Comparison of ENCODE assay signal across 23 mouse cellular contexts in the genomic region with DNA sequence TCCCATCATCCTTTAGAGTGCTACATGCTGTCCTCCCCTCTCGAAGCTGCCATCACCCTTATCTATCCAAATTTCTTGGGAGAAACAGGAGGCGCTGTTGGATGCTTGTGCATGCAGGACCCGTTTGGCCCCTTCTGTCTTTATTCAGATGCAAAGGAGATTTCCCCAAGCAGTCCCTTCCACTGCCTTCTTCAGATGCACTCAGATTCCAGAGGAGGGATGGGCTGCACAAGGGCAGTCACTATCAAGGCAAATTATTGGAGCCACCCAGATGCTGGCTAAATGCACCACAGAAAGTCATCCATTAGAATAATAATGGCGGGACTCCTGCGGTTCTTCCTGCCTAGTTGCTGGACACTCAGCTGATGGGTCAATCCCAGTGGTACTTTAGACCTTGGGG. TPM values are rescaled to one million over a fixed set of nuclear protein-coding genes. Genes with fewer than 3 reads are reported as not detected.
A peak's percentile ranks its signal among the peaks of the same experiment; 100 is the strongest.
DNase-seq lines count a peak whose midpoint lies in the region; ATAC-seq lines count a peak whose summit lies in the region.
"Had no signal": no experiment of that assay in that cellular context is flagged by ENCODE, and none has a peak within 500 bp of the region (broad histone marks: within the 10 kb centered on the region; RNA-seq: fewer than 3 reads in every experiment).

No protein-coding gene starts in this region.

- peaks cover 86% of the 10 kb centered on the region for H3K4me1 ChIP-seq in liver, embryonic 13.5 days (replicated peaks)
- H3K4me1 ChIP-seq in liver, embryonic 11.5 days (replicated peaks; ENCODE audit: control insufficient read depth, insufficient read depth, low read length), result peaks cover 38% of the 10 kb centered on the region
- peaks cover 87% of the 10 kb centered on the region for H3K4me1 ChIP-seq in liver, embryonic 15.5 days (replicated peaks)
- peaks cover 9% of the 10 kb centered on the region for H3K4me1 ChIP-seq in intestine, embryonic 15.5 days (replicated peaks)

- peaks cover 6% of the 10 kb centered on the region for H3K36me3 ChIP-seq in liver, embryonic 13.5 days
- peaks cover 3% of the 10 kb centered on the region; the same call in 1 of the 2 replicates for H3K36me3 ChIP-seq in liver, embryonic 11.5 days (ENCODE audit: control insufficient read depth, insufficient read depth, low read length)
- H3K36me3 ChIP-seq in liver, embryonic 15.5 days (replicated peaks), result 0 out of 2 replicates have a peak, but pooled peaks cover 6% of the 10 kb centered on the region
- H3K36me3 ChIP-seq in intestine, embryonic 15.5 days, result no peaks in the 10 kb centered on the region
- H3K36me3 ChIP-seq: embryonic facial prominence, embryonic 12.5 days had no signal

- H3K9me3 ChIP-seq in liver, embryonic 13.5 days (replicated peaks), result no peaks in the 10 kb centered on the region
- H3K9me3 ChIP-seq in liver, embryonic 11.5 days (ENCODE audit: control insufficient read depth, low read length), result no peaks in the 10 kb centered on the region
- H3K9me3 ChIP-seq in liver, embryonic 15.5 days (replicated peaks), result no peaks in the 10 kb centered on the region
- no peaks in the 10 kb centered on the region for H3K9me3 ChIP-seq in intestine, embryonic 15.5 days
- H3K9me3 ChIP-seq: embryonic facial prominence, embryonic 12.5 days; forebrain, embryonic 13.5 days; heart, embryonic 13.5 days; hindbrain, embryonic 12.5 days had no signal

- no peak overlapping the region for H3K4me3 ChIP-seq in liver, embryonic 13.5 days (replicated peaks)
- H3K4me3 ChIP-seq in liver, embryonic 11.5 days (ENCODE audit: low read depth, low read length), result no peak overlapping the region
- H3K4me3 ChIP-seq in liver, embryonic 15.5 days (replicated peaks), result no peak overlapping the region
- H3K4me3 ChIP-seq in intestine, embryonic 15.5 days (replicated peaks), result no peak overlapping the region
- H3K4me3 ChIP-seq: embryonic facial prominence, embryonic 12.5 days; forebrain, embryonic 13.5 days; gastrocnemius, adult 2 months; heart, embryonic 13.5 days; hindbrain, embryonic 12.5 days had no signal

- ATAC-seq in liver, embryonic 13.5 days (ENCODE audit: low read depth), result no peak
- ATAC-seq in liver, embryonic 11.5 days (replicated peaks; ENCODE audit: low FRiP score), result no peak
- ATAC-seq in liver, embryonic 15.5 days (ENCODE audit: insufficient read depth), result no peak
- ATAC-seq in intestine, embryonic 15.5 days, result no peak
- ATAC-seq: forebrain, embryonic 13.5 days; hindbrain, embryonic 16.5 days; inflammation-experienced regulatory T-cells, adult 6 months; Patski had no signal

- peak overlapping the region; percentile 10 for H3K9ac ChIP-seq in liver, embryonic 13.5 days
- no peak overlapping the region for H3K9ac ChIP-seq in liver, embryonic 11.5 days (ENCODE audit: low read depth, low read length)
- H3K9ac ChIP-seq in liver, embryonic 15.5 days, result no peak overlapping the region
- H3K9ac ChIP-seq in intestine, embryonic 15.5 days, result no peak overlapping the region
- H3K9ac ChIP-seq: embryonic facial prominence, embryonic 12.5 days; forebrain, embryonic 13.5 days; heart, embryonic 13.5 days; hindbrain, embryonic 12.5 days had no signal

- WGBS in liver, embryonic 13.5 days (ENCODE audit: insufficient replicate concordance), result 77% methylated on average over 5 of the region's 5 CpGs
- WGBS in liver, embryonic 11.5 days, result 77% methylated on average over 5 of the region's 5 CpGs
- 78% methylated on average over 5 of the region's 5 CpGs for WGBS in liver, embryonic 15.5 days (ENCODE audit: insufficient replicate concordance)
- WGBS in intestine, embryonic 15.5 days, result 79% methylated on average over 5 of the region's 5 CpGs

- no peaks in the 10 kb centered on the region for H3K27me3 ChIP-seq in liver, embryonic 13.5 days
- no peaks in the 10 kb centered on the region for H3K27me3 ChIP-seq in liver, embryonic 11.5 days (replicated peaks; ENCODE audit: control insufficient read depth, insufficient read depth, low read length)
- no peaks in the 10 kb centered on the region for H3K27me3 ChIP-seq in liver, embryonic 15.5 days
- H3K27me3 ChIP-seq in intestine, embryonic 15.5 days (replicated peaks), result no peaks in the 10 kb centered on the region
- H3K27me3 ChIP-seq: CH12.LX; embryonic facial prominence, embryonic 12.5 days; forebrain, embryonic 13.5 days; heart, embryonic 13.5 days; hindbrain, embryonic 12.5 days; Patski had no signal

- no peak for DNase-seq in liver, embryonic 13.5 days
- DNase-seq in liver, embryonic 11.5 days (ENCODE audit: low spot score), result no peak
- peak; percentile 98 for DNase-seq in R1 (ENCODE audit: low read depth, low spot score)
- DNase-seq in left cerebral cortex, adult 18-20 months (ENCODE audit: low spot score in 2 of 2), result no peak
- no peak for DNase-seq in gastrocnemius, adult 8-10 months (ENCODE audit: low spot score in 2 of 2)
- DNase-seq: adrenal gland, postnatal 14 days; cerebellum, adult 11-12 months; cerebellum, adult 9-10 months; cerebellum, postnatal 25 days; gastrocnemius, adult 2 months; gastrocnemius, postnatal 36 days; heart, adult 11 months; heart, postnatal 36 days had no signal

- H3K4me2 ChIP-seq in liver, embryonic 13.5 days, result peak overlapping the region; percentile 45
- H3K4me2 ChIP-seq in liver, embryonic 11.5 days, result no peak overlapping the region
- peak overlapping the region; percentile 51 for H3K4me2 ChIP-seq in liver, embryonic 15.5 days
- H3K4me2 ChIP-seq in intestine, embryonic 15.5 days (replicated peaks), result no peak overlapping the region
- H3K4me2 ChIP-seq: embryonic facial prominence, embryonic 12.5 days; forebrain, embryonic 13.5 days; heart, embryonic 13.5 days; hindbrain, embryonic 12.5 days had no signal

- peak overlapping the region; percentile 81 for H3K27ac ChIP-seq in liver, embryonic 13.5 days
- no peak overlapping the region for H3K27ac ChIP-seq in liver, embryonic 11.5 days (ENCODE audit: low read depth, low read length)
- H3K27ac ChIP-seq in liver, embryonic 15.5 days (replicated peaks), result peak overlapping the region; percentile 82
- no peak overlapping the region for H3K27ac ChIP-seq in intestine, embryonic 15.5 days
- H3K27ac ChIP-seq: embryonic facial prominence, embryonic 12.5 days; forebrain, embryonic 13.5 days; gastrocnemius, adult 2 months; heart, embryonic 13.5 days; hindbrain, embryonic 12.5 days had no signal

RNA-seq across cellular contexts. Expression of a gene that starts 8.4 kb away (rescaled TPM):
- 8.6 and 10.5 TPM in 2 replicates for polyA plus RNA-seq in liver, embryonic 13.5 days (2015; fragmentation: Nextera tagmentation; extraction: Ambion mirVana)
- 11.2 and 13.3 TPM in 2 replicates for polyA plus RNA-seq in liver, embryonic 11.5 days (2014; fragmentation: Nextera tagmentation; extraction: Ambion mirVana)
- polyA plus RNA-seq in liver, embryonic 15.5 days (2015; fragmentation: Nextera tagmentation; extraction: Ambion mirVana), result 13.2 and 14.8 TPM in 2 replicates
- total RNA-seq in left cerebral cortex, adult 18-20 months (2021), result 10 to 100 TPM; 11.4 to 12.3 TPM
- 1 to 10 TPM; 6.5 to 9.2 (median 7.3) TPM for total RNA-seq in gastrocnemius, adult 8-10 months (2022)
- 9.6 and 11.9 TPM in 2 replicates for polyA plus RNA-seq in intestine, embryonic 15.5 days (2015; fragmentation: Nextera tagmentation; extraction: Ambion mirVana)

RNA-seq across cellular contexts. Expression of a gene that starts 8.9 kb away (rescaled TPM):
- polyA plus RNA-seq in liver, embryonic 13.5 days (2015; fragmentation: Nextera tagmentation; extraction: Ambion mirVana), result 157 and 164 TPM in 2 replicates
- 132 and 136 TPM in 2 replicates for polyA plus RNA-seq in liver, embryonic 11.5 days (2014; fragmentation: Nextera tagmentation; extraction: Ambion mirVana)
- 142 and 165 TPM in 2 replicates for polyA plus RNA-seq in liver, embryonic 15.5 days (2015; fragmentation: Nextera tagmentation; extraction: Ambion mirVana)
- total RNA-seq in left cerebral cortex, adult 18-20 months (2021), result 10 to 100 TPM; 20.5 to 21.4 TPM
- 100 to 1,000 TPM; 117 to 122 (median 119) TPM for total RNA-seq in gastrocnemius, adult 8-10 months (2022)
- 127 and 144 TPM in 2 replicates for polyA plus RNA-seq in intestine, embryonic 15.5 days (2015; fragmentation: Nextera tagmentation; extraction: Ambion mirVana)

RNA-seq across cellular contexts. Expression of a gene that starts 43.9 kb away (rescaled TPM):
- 33.1 and 33.3 TPM in 2 replicates for polyA plus RNA-seq in liver, embryonic 13.5 days (2015; fragmentation: Nextera tagmentation; extraction: Ambion mirVana)
- 63.8 and 64.1 TPM in 2 replicates for polyA plus RNA-seq in liver, embryonic 11.5 days (2014; fragmentation: Nextera tagmentation; extraction: Ambion mirVana)
- polyA plus RNA-seq in liver, embryonic 15.5 days (2015; fragmentation: Nextera tagmentation; extraction: Ambion mirVana), result 26.7 and 28.7 TPM in 2 replicates
- 10 to 100 TPM; 28.1 to 29.7 TPM for total RNA-seq in left cerebral cortex, adult 18-20 months (2021)
- total RNA-seq in gastrocnemius, adult 8-10 months (2022), result 10 to 100 TPM; 37.2 to 44.1 (median 43.5) TPM
- 62.9 and 70.9 TPM in 2 replicates for polyA plus RNA-seq in intestine, embryonic 15.5 days (2015; fragmentation: Nextera tagmentation; extraction: Ambion mirVana)

Comparison
In these comparisons a context has a peak if more than half of its experiments do, and no peak if none do; other contexts are left out.
1. H3K27ac ChIP-seq: peak in liver, embryonic 13.5 days (single experiment) and liver, embryonic 15.5 days (single experiment); none in liver, embryonic 11.5 days (single experiment) and intestine, embryonic 15.5 days (single experiment).
2. H3K4me2 ChIP-seq: peak in liver, embryonic 13.5 days (single experiment) and liver, embryonic 15.5 days (single experiment); none in liver, embryonic 11.5 days (single experiment) and intestine, embryonic 15.5 days (single experiment).